ENCODE assay signal across 33 mouse cellular contexts in the genomic region with DNA sequence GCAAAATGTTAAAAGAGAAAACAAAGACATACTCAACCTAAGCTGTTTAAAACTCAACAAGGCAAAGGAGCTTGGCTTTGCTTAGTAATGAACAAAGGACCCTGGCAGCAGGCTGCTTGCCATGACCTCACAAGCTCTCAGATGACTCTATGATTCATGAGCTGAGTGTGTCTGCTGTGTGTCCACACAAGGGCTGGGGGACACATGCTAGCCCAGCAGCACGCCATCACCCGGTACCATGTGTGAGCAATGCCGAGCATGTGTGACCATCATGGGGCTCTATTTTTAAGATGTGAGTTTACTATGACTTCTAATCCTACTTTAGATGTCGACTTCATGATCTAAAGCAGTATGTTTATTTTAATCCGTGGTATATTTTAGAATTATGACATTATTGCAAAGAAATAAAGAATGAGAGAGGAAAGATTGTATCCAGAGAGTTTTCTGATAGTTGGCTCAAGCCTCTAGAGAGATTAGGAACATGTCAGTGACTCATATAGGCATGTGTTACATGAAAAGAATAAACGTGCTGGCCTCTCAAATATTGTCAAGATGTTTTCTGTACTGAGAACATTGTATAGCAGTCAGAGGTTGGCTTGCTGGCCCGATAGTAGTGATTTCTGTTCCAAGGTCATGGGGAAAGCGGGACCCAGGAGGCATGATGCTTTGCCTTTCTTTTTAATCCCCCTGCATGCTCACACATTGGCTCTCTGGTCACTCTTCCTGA.
DNase-seq lines count a peak whose midpoint lies in the region; ATAC-seq and TF ChIP-seq lines count a peak whose summit lies in the region.
"Had no signal": no experiment of that assay in that cellular context is flagged by ENCODE, and none has a peak within 500 bp of the region (broad histone marks: within the 10 kb centered on the region; RNA-seq: fewer than 3 reads in every experiment).

No protein-coding gene starts in this region.

- H3K4me1 ChIP-seq in embryonic facial prominence, embryonic 14.5 days (ENCODE audit: control insufficient read depth, insufficient read depth, low read length) = no peaks in the 10 kb centered on the region
- no peaks in the 10 kb centered on the region for H3K4me1 ChIP-seq in embryonic facial prominence, embryonic 10.5 days
- no peaks in the 10 kb centered on the region for H3K4me1 ChIP-seq in lung, embryonic 14.5 days (ENCODE audit: insufficient read depth)
- H3K4me1 ChIP-seq: forebrain, embryonic 12.5 days; heart, embryonic 13.5 days; intestine, embryonic 15.5 days; limb, embryonic 13.5 days; liver, embryonic 12.5 days had no signal

- TF ChIP-seq CTCF in lung, embryonic 14.5 days (IDR thresholded peaks at IDR 0.05; ENCODE audit: low read depth) = no peak

- H3K9me3 ChIP-seq in embryonic facial prominence, embryonic 14.5 days (ENCODE audit: control insufficient read depth, low read length) = no peaks in the 10 kb centered on the region
- no peaks in the 10 kb centered on the region for H3K9me3 ChIP-seq in embryonic facial prominence, embryonic 10.5 days
- H3K9me3 ChIP-seq in lung, embryonic 14.5 days (ENCODE audit: low read depth, low read length) = no peaks in the 10 kb centered on the region
- H3K9me3 ChIP-seq: embryonic facial prominence, embryonic 13.5 days; forebrain, embryonic 12.5 days; heart, embryonic 13.5 days; intestine, embryonic 15.5 days; limb, embryonic 13.5 days; liver, embryonic 12.5 days had no signal

- DNase-seq in embryonic facial prominence, embryonic 14.5 days (ENCODE audit: low spot score) = peak; percentile 22
- no peak for DNase-seq in embryonic facial prominence, embryonic 10.5 days (ENCODE audit: low spot score)
- DNase-seq in lung, embryonic 14.5 days = peak; percentile 46
- DNase-seq in lung, adult 18-20 months = no peak
- DNase-seq in 3T3-L1 (ENCODE audit: low read depth, low spot score) (peak; percentile 30), NIH3T3 (ENCODE audit: low read depth) (peak; percentile 12)
- DNase-seq in heart, adult 18-20 months = no peak
- DNase-seq: B cell, adult 2 months; cerebellum, adult 11 months; cerebellum, adult 9-10 months; cerebellum, postnatal 36 days; embryo, embryonic 11 days; forebrain, postnatal 0 days; gastrocnemius, postnatal 14 days; heart, adult 11 months; heart, postnatal 14 days; kidney, adult 2 months; kidney, postnatal 36 days; liver, postnatal 0 days; right cerebral cortex, adult 18-20 months; spleen, adult 18-20 months had no signal

- 78% methylated on average over 8 of the region's 8 CpGs for WGBS in embryonic facial prominence, embryonic 14.5 days
- WGBS in embryonic facial prominence, embryonic 10.5 days = 90% methylated on average over 8 of the region's 8 CpGs
- WGBS in lung, embryonic 14.5 days = 55% methylated on average over 8 of the region's 8 CpGs

- no peaks in the 10 kb centered on the region for H3K36me3 ChIP-seq in embryonic facial prominence, embryonic 14.5 days (ENCODE audit: control insufficient read depth, insufficient read depth, low read length)
- H3K36me3 ChIP-seq in embryonic facial prominence, embryonic 10.5 days (replicated peaks) = no peaks in the 10 kb centered on the region
- H3K36me3 ChIP-seq in lung, embryonic 14.5 days (ENCODE audit: insufficient read depth) = no peaks in the 10 kb centered on the region
- H3K36me3 ChIP-seq: embryonic facial prominence, embryonic 13.5 days; forebrain, embryonic 12.5 days; heart, embryonic 13.5 days; intestine, embryonic 15.5 days; limb, embryonic 13.5 days; liver, embryonic 12.5 days had no signal

- 0 out of 2 replicates have a peak overlapping the region, but pooled peaks have one; percentile 15 for H3K27ac ChIP-seq in embryonic facial prominence, embryonic 14.5 days (replicated peaks; ENCODE audit: low read depth, low read length)
- H3K27ac ChIP-seq in embryonic facial prominence, embryonic 10.5 days (replicated peaks) = no peak overlapping the region
- H3K27ac ChIP-seq in lung, embryonic 14.5 days (ENCODE audit: low read depth) = peak overlapping the region; percentile 33; the same call in 1 of the 2 replicates
- H3K27ac ChIP-seq: embryonic facial prominence, embryonic 13.5 days; forebrain, embryonic 12.5 days; heart, embryonic 13.5 days; hindbrain, postnatal 0 days; intestine, embryonic 15.5 days; layer of hippocampus, adult 2 months; left cerebral cortex, adult 2 months; limb, embryonic 13.5 days; liver, embryonic 12.5 days had no signal

- no peaks in the 10 kb centered on the region for H3K27me3 ChIP-seq in embryonic facial prominence, embryonic 14.5 days (replicated peaks; ENCODE audit: control insufficient read depth, insufficient read depth, low read length)
- H3K27me3 ChIP-seq in embryonic facial prominence, embryonic 10.5 days (replicated peaks; ENCODE audit: low read depth, poor library complexity, severe bottlenecking) = no peaks in the 10 kb centered on the region
- no peaks in the 10 kb centered on the region for H3K27me3 ChIP-seq in lung, embryonic 14.5 days (ENCODE audit: insufficient read depth, low read length)
- H3K27me3 ChIP-seq: embryonic facial prominence, embryonic 13.5 days; forebrain, embryonic 12.5 days; heart, embryonic 13.5 days; intestine, embryonic 15.5 days; limb, embryonic 13.5 days; liver, embryonic 12.5 days had no signal

- H3K4me3 ChIP-seq in embryonic facial prominence, embryonic 14.5 days (ENCODE audit: low read depth, low read length) = no peak overlapping the region
- H3K4me3 ChIP-seq in embryonic facial prominence, embryonic 10.5 days = no peak overlapping the region
- no peak overlapping the region for H3K4me3 ChIP-seq in lung, embryonic 14.5 days (ENCODE audit: low read depth, low read length)
- H3K4me3 ChIP-seq: embryonic facial prominence, embryonic 13.5 days; erythroblast, embryonic 14.5 days; forebrain, embryonic 12.5 days; heart, embryonic 13.5 days; intestine, embryonic 15.5 days; layer of hippocampus, adult 2 months; left cerebral cortex, adult 2 months; limb, embryonic 13.5 days; liver, embryonic 12.5 days had no signal

- no peak overlapping the region for H3K4me2 ChIP-seq in embryonic facial prominence, embryonic 14.5 days (ENCODE audit: low read depth, low read length)
- no peak overlapping the region for H3K4me2 ChIP-seq in lung, embryonic 14.5 days
- H3K4me2 ChIP-seq: embryonic facial prominence, embryonic 13.5 days; forebrain, embryonic 12.5 days; heart, embryonic 13.5 days; intestine, embryonic 15.5 days; limb, embryonic 13.5 days; liver, embryonic 12.5 days had no signal

- H3K9ac ChIP-seq in embryonic facial prominence, embryonic 14.5 days (ENCODE audit: low read depth, low read length) = no peak overlapping the region
- H3K9ac ChIP-seq in lung, embryonic 14.5 days = no peak overlapping the region
- H3K9ac ChIP-seq: embryonic facial prominence, embryonic 13.5 days; forebrain, embryonic 12.5 days; forebrain, postnatal 0 days; heart, embryonic 13.5 days; intestine, embryonic 15.5 days; limb, embryonic 13.5 days; liver, embryonic 12.5 days; liver, postnatal 0 days had no signal

- no peak for ATAC-seq in embryonic facial prominence, embryonic 14.5 days (ENCODE audit: low read depth)
- no peak; the same call in 1 of the 2 replicates for ATAC-seq in lung, embryonic 14.5 days (ENCODE audit: insufficient read depth)
- no peak for ATAC-seq in granulocyte monocyte progenitor cell, adult 5-6 weeks (replicated peaks; ENCODE audit: poor library complexity, severe bottlenecking)
- ATAC-seq: forebrain, postnatal 0 days; hindbrain, postnatal 0 days; intestine, embryonic 15.5 days; liver, embryonic 12.5 days; liver, postnatal 0 days; midbrain, embryonic 16.5 days had no signal

Comparison
In these comparisons a context has a peak if more than half of its experiments do, and no peak if none do; other contexts are left out.
1. DNase-seq: peak in embryonic facial prominence, embryonic 14.5 days (single experiment), lung, embryonic 14.5 days (single experiment), 3T3-L1 (single experiment) and NIH3T3 (single experiment); none in embryonic facial prominence, embryonic 10.5 days (single experiment), lung, adult 18-20 months (0 of 2) and heart, adult 18-20 months (0 of 2).